Mouse (Mus musculus) forebrain, embryonic 11.5 days (tissue): ENCODE results near the gene Pla2g3. TPM values are rescaled to one million over a fixed set of nuclear protein-coding genes. Genes with fewer than 3 reads are reported as not detected.

Experiments used
- polyA plus RNA-seq: library from polyadenylated mRNA; unstranded; fragments of >200 nt; fragmentation: Nextera tagmentation; extraction: Ambion mirVana; gene quantifications from 2 replicates; pipeline ENCODE4 v1.2.1, GENCODE M21; 2014

The Pla2g3 gene
- polyA plus RNA-seq, 1 experiment from 2014 or later: 0.92 TPM

Other genes with a start within 250 kb of the Pla2g3 start
- gene Drg1, start 221.9 kb upstream of the Pla2g3 start, polyA plus RNA-seq: 289 and 299 TPM in 2 replicates
- 130 and 131 TPM in 2 replicates for gene Patz1, start 199.4 kb upstream of the Pla2g3 start, polyA plus RNA-seq
- gene Pik3ip1, start 157.9 kb upstream of the Pla2g3 start, polyA plus RNA-seq: 9.7 and 10.6 TPM in 2 replicates
- 51.8 and 63.9 TPM in 2 replicates for gene Limk2, start 79.1 kb upstream of the Pla2g3 start, polyA plus RNA-seq
- gene Rnf185, start 35.9 kb upstream of the Pla2g3 start, polyA plus RNA-seq: 45.9 and 47.5 TPM in 2 replicates
- gene Inpp5j, start 16.5 kb downstream of the Pla2g3 start, polyA plus RNA-seq: 0.31 and 0.47 TPM in 2 replicates
- gene Selenom, start 26.4 kb downstream of the Pla2g3 start, polyA plus RNA-seq: 47.3 and 54.1 TPM in 2 replicates
- 43.8 and 44.3 TPM in 2 replicates for gene Smtn, start 52.3 kb downstream of the Pla2g3 start, polyA plus RNA-seq
- gene Morc2a, start 160.9 kb downstream of the Pla2g3 start, polyA plus RNA-seq: 33.4 and 33.9 TPM in 2 replicates